Mouse (Mus musculus) WW6 (cell line): ENCODE data around the gene Ces4a.
A peak's percentile ranks its signal among the peaks of the same experiment; 100 is the strongest.
"Not testable (repeated sequence)": the region's sequence is repeated elsewhere in the genome, so short reads cannot be mapped to it uniquely, and the experiment has no call there.

Experiments
- DNase-seq: peaks from one replicate; pipeline ENCODE4 v3.0.0-alpha.2; 2013; ENCODE audit warnings: low read depth, low spot score

Ces4a gene

DNA sequence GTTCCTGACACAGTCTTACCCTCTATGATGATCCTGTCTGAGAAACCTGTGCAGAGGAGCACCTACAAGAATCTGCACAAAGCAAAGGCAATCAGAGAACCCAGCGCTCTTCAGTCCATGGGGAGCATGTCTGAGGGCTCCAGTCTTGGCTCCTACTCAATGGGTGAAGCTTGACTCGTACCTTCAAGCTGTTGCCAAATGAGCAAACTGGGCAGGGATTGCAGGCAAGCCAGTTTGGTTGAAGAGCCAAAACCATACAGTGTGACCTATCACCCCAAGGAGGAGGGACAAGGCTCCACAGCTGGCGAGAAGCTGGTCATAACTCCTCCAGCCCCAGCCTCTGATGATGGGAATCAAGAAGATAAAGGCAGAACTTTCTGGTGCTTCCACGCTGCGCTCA lies at the start of gene Ces4a:
Gene Ces4a, plus strand, starts transcription at position 292 of the 400 bp plus-strand sequence.
- DNase-seq, result no peak

DNA sequence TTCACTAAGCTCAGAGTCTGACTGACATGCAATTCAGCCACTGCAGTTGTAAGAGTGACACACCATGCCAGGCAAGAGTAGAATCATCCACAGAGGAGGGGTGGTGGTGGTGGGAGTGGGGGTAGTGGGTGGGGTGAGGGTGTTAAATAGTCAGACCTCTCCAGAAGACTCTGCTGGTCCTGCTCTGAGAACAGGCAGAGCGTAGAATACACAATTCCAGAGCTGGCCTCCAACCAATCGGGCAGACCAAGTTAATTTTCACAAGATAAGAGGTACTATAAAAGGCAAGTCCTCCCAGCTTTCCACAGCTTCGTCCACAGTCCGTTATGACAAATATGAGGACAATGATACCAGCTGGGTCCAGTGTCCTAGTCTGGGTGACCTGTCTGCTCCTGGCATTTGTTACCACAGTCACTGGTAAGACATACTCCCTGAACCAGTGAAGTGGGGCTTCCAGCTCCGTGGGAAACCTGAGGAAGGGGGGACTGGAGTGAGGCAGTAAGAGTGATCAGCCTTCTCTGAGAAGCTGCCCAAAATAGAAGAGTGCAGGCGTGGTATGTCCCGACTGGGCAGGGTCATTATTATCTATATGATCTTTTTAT lies 48.0 kb upstream of the Ces4a start, which contains the start of gene Ces3b:
Gene Ces3b, plus strand, starts transcription at position 305 of the 602 bp plus-strand sequence.
- DNase-seq, result no peak

DNA sequence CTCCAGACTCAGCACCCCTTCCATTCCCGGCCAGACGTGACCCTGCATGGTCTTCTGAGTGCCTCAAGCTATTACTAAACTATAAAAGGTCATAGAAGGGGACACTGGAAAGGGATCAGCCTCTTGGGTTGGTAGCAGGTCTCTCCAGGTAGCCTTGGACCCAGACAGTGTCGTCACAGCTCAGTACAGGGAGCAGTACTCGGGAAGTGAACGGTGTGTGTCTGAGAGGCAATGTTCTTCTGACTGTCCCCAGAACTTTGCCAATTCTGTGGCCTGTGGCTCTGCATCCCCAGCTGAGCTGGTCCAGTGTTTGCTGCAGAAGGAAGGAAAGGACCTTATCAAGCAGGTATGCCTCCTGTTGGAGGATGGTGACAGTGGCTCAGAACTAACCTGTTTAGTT lies 43.4 kb upstream of the Ces4a start:
- DNase-seq, result not testable (repeated sequence)

DNA sequence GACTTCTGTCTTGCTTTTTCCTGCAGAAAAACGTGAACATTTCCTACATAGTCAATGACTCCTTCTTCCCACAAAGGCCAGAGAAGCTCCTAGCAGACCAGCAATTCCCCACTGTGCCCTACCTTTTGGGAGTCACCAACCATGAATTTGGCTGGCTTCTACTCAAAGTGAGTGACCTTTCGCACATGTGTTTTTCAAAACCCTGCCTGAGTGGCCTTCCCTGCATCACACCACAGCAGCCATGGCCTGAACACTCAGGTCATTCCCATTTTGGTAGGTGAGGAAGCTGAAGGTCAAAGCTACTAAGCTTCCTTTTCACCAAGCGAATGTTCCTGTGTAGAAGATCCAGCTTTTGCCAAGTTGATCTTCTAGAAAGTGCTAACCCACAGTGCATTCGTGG lies 43.0 kb upstream of the Ces4a start:
- no peak for DNase-seq

DNA sequence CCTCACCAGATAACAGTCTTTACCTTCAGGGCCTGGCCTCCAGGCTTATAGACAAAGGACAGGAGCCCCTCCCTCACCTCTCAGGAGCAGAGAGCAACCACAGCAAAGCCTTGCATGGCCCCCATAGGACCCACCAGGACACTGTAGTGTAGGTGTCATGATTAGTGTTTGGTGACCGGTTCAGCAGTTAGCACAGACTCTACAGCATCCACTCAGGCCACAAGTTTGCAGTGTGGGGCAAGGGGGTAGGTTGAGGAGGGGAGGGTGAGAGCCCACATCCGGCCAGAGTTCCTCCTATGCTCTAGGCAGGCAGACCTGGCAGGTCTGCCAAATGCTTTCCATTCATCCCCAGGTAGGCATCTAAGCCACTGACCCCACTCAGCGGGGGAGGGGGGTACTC lies 37.6 kb upstream of the Ces4a start:
- no peak for DNase-seq

DNA sequence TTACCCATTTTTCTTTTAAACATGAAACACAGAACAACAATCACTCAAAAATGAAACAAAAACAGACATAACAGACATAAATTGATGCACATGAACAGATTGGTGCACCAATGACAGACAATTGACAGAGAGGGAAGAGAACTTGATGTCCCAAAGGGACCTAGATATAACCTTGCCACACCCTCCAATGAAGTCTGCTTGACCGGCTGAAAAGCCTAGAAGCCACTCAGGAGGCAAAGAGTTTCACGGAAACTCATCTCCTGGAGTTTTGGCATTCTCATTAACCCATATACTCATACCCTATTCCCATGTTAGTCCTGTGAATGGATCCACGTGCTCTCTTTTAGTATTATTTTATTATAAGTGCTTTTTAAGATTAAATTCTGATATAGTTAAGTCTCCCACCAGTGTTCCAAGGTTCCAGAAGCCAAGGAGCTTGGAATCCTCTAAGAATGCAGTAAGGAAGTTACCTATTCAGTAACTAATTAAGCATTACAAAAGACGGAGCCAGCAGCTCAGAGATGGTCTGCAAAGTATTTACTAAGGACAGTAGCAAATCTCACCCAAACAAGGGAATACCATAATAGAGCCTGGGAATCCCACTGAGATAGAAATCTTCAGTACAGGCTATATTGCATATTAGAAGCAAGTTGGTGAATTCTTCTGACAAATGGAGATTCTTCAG lies 29.4 kb upstream of the Ces4a start:
- DNase-seq, result not testable (repeated sequence)

DNA sequence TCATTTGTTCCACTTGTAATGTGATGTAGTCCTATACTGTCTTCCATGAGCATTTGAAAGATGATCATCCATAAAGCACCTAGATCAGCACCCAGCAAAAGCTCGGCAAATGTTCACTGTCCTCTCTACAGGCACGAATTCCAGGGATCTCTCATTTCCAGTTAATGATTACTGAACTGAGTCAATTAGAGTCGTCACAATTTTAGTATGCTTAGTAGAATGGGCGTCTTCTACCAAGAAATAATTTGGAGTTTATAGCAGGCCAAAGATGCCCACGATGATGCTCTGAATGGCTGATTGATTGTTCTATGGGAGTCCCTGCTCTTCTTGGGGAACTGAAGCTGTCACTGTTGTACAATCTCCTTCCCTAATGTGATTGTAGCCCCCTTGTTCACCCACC lies 27.9 kb upstream of the Ces4a start:
- DNase-seq, result not testable (repeated sequence)

DNA sequence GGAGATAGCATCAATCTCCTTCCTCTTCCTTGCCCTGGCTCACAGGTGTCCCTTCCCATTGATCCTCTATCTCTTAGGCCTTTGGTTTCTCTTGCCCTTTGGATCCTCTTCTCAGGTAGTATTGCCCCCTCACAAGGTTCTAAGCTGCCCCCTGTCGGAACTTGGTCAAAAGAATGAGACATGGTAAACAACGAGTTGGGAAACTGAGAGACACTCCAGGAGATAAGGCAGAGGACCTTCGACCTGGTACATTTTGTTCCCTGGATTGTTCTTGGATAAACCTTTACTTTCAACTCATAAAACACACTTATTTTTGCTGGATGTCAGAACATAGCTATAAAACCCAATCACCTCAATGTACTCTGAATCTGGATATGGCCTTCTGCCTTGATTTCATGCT lies 27.4 kb upstream of the Ces4a start:
- DNase-seq, result no peak

DNA sequence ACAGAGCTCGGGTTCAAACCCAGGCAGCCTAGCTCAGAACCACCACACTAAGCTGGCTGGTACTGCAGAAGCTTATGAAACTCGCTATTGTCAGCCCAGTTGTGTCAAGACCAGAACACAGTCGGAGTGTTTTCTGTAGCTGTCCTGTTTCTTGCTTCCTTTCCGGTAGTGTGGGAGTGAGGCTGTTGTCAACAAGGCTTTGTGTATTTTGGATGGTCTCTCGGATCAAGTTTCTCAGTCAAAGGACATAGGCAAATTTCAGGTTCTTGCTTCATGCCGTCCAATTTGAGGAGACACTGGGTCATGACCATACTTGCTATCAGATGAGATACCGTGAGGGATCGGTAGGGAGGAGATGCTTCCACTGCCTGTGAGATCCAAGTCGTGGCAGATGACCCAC lies 1.7 kb upstream of the Ces4a start:
- no peak for DNase-seq

DNA sequence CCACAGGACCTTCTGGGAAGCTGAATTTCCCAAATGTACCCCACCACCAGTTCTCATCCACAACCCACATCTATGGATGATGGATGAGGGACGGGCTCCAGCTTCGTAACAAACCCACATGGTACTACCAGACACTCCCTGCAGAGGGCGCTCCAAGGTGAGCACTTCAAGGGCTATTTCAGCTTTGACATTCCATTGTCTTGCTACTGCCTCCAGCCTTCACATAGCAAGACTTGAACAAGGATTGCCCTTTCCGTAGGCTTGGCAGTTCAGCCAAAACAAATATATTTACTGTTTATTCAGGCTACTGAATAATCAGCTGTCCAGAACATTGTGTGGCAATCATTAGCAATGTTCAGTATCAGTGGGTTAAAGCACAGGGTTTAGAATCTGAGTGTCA lies 6.8 kb downstream of the Ces4a start:
- DNase-seq, result peak; percentile 68

DNA sequence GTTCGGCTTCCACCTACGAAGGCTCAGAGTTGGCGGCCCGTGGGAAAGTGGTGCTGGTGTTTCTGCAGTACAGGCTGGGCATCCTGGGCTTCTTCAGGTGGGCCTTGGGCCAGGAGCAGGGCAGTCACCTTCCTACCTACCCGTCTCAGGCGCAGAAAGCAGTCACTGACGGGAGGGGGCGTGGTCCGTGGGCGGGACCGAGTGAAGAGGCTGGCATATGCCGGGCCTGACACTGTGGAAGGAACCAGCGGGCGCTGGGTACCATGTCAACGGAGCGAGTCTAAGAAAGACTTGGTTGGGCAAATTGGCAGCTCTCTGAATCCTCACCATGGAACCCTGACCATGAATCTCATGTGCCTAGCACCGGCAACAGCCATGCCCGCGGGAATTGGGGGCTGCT lies 10.8 kb downstream of the Ces4a start:
- DNase-seq, result no peak

DNA sequence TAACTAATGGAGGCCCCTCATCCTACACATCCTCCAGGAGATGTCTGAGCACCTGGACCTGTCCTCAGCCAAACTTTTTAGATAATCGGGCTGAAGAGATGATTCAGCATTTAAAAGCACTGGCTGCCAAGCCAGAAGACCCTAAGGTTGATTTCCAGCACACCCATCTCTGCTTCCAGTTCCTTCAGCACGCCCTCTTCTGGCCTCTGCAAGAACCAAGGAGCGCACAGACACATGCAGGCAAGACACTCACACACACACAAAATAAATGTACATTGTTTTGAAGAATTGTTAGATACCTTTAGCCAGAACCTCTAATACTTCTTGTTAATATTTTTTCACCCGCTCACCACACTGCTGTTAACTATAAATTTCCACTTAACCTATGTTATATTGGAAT lies 20.1 kb downstream of the Ces4a start:
- DNase-seq, result no peak

DNA sequence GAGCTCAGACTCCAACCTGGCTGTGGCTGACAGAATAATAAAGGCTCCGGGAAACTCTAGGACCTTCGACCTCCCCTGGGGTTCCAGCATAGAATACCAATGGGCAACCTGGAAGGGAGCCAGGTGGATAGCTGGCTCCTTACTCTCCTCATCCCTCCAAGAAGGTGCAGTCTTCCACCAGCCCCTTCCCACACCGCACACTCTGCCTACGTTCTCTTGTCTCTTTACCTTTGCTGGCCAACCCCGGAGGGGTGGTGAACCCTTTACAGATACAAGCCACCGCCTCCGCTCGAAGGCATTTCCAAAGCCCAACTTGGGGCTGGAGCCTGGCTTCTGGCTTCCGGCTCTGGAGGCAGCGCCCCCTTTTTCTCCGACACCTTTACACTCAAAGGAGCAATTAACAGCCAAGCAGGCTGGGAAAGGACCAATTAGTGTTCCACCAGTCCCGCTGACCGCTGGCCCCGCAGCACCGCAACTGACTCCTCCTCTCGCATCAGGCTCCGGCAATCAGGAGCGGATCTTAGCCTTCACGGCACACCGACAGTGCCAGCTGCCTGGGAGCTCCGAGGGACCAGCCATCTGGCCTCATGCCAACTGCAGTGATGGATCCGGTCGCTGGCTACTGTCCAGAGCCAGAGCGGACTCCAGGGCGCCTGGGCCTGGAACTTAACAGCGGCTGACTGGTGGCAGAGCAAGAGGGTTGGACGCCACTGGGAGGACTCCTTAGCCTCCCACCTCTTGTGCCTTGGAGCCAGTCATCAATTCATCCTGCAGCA lies 21.2 kb downstream of the Ces4a start:
- DNase-seq, result no peak

DNA sequence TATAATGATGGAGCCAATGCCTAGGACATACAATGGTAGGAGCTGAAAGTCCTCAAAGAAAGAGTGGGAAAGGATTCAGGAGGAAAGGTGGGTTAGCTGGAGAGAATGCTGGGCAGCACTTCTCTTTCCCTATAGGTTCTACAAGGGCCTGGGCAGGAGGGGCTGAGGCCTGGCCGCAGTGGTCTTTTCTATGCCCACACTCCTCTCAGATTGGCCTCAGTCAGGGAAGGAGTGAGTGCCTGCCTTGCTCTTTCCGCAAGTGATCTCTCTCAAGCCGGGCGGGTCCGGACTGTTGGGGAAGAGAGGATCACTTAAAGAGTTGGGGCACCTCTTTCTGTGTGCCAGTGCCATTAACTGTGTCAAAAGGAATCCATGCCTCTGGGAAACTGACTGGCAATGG lies 22.7 kb downstream of the Ces4a start:
- DNase-seq, result no peak

DNA sequence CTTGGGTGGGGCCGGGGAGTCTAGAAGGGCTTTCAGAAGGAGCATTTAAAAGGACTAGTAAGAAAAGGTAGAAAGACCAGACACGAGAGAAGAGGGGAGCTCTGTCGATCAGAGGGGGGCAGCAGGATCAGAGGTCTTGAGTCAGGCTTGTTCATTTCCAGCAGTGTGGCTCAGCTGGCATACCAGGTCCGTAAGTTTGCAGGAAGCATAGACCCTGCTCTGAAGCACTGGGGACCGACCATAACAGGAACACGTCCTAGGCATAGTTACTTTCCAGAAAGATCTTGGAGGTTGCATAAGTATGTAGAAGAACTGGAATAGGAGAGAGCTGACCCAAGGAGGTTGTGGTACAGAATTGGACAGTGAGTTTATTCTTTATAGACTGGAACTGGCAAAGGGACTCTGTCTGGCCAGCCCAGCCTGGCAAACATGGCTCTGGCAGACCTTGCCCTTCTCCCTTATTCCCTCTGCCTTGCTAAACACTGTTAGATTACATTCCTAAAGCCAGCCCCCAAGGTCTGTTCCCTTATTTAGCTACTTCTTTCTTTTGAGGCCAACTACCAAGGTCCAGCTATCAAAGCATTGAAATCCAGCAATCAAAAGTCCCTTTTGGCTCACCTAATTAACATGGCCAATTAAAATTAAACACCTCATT lies 23.6 kb downstream of the Ces4a start:
- DNase-seq, result no peak

DNA sequence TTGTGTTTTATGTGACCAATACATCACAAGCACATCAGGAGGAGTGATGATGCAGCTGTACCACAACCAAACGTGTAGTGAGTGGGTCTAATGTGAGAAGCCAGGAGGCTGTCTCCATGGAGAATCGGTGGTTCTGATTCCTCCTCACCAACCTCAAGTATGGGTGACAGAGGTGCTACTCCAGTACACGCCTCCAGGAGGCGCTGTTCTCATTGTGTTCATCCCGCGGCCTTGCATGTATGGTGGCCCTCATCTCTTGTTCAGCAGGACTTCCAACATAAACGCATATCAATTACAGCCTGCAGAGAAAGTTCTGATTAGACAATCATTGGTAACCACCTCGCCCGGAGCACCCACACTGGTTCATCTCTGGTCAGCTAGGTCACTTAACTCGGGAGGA lies 26.0 kb downstream of the Ces4a start:
- peak; percentile 49 for DNase-seq

DNA sequence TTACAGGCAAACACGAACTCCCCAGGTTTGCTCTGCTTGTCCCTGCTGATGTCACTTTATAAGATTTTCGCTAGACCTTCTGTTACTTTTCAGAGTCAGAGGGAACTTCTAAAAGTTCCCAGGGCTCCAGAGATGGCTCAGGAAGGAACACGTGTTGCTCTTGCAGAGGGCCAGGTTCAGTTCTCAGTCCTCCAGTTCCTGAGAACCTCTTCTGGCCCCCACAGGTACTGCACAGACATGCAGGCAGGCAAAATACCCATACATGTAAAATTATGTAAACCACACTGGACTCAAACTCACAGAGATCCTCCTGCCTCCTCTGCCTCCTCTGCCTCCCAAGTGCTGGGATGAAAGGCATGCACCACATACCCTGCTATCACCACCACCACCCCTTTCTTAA lies 26.5 kb downstream of the Ces4a start:
- DNase-seq, result no peak

DNA sequence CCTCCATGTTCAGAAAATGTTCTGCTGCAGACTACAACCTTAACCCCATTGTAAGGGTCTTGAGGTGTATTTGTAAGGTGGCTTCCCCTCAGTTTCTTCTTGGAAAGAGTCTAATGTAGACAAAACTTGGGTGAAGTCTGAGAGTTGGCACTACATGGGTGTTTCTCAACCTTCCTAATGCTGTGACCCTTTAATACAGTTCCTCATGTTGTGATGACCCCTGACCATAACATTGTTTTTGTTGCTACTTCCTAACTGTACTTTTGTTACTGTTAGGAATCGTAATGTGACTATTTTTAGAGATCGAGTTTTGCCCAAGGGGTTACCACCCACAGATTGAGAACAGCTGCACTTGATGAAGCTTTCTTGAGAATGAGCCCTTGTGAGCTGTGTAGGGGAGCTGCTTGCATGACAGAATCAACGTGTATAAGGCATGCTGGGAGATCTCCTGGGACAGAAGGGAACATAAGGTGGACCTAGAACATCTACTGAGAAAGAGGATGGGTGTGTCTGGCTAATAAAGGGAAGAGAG lies 29.6 kb downstream of the Ces4a start:
- DNase-seq, result no peak

DNA sequence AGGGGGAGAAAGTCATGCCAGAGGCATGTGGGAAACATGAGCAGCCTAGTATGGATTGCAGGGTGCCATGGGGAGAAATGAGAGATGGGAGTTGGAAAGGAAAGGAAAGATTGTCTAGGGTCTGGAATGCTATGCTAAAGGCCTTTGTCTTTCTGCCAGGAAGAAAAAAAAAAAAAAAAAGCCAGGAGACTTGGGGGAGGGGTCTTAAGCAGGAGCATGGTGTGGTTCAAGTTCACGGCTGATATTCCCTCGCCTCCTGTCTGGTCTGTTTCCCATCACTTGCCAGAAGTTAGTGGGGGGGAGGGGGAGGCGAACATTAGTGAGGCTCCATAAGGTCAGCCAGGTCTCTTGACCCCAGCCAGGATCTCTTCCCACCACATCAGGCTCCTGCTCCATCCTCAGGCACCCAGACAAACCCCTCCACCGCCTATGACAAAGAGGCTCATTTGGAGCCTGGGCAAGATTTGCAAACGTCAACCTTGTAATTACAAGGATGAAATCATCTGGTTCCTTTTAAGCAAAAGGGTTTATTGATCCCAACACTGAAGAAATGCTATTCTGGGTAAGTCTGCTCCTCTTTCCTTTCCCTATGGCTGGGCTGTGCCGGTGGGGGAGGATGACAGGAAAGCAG lies 32.8 kb downstream of the Ces4a start:
- DNase-seq, result no peak

DNA sequence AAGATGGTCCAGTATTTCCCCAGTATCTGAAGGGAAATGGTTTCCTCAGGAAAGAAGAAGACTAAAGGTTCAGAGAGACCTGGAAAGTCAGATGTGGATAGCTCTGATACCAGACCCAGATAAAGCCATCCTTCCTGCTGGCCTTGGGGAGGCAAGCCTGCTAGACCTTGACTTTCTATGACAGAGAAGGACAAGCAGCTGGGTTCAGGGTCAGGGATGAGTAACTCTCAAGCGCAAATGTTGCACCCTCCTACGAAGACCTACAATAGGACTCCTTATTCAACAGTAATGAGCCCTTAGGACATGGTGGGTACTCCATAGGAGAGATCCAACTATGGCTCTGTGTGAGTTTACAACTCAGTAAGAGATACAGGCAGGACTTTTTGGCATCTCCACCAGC lies 33.6 kb downstream of the Ces4a start:
- DNase-seq, result no peak

DNA sequence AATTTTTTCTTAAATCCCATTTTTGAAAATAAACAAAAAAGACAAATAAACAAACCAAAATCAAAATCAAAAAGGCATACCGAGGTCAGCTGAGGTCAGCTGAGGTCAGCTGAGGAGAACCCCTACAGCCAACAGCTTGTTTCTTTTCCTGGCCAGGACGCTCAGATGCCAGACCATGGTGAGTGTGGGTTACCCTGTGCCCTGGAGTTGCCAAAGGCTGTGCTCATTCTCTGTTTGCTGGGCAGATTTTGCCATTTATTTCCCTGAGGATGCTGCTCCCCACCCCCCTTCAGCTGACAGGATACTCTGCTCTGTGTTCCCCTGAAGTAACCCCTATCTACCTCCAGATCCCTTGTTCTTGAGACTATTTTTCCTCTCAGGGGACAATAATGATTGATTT lies 35.5 kb downstream of the Ces4a start:
- no peak for DNase-seq

DNA sequence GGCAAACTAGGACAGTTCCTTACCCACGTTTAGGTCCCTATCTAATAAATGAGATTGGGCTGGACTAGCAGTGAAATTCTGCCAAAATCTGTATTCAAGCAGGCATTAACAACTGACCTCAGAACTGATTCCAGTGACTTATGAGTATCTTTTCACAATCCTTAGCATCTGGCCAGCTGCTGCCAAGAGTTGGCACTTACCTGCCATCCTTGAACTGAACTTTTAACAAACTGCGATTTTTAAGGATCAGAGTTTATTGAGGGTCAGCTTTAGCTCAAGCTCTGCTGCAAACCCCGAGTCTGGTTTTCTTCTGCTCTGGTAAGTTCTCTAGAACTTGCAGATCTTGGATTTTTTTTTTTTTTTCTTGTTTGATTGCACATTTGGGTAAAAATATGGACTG lies 38.0 kb downstream of the Ces4a start:
- no peak for DNase-seq
